Mouse (Mus musculus) small intestine, adult 2 months (tissue): Measurements from ENCODE around the gene Hap1.

Experiments used
- CTCF ChIP-seq: fragments of 200-500 bp; IDR thresholded peaks from 2 replicates; pipeline ENCODE4 v1.5.1; 2012; ENCODE audit warnings: low read depth, mild to moderate bottlenecking, control low read depth, inconsistent platforms, low read length, moderate library complexity, mixed read lengths; ENCODE audit not compliant: insufficient replicate concordance, insufficient read length; ENCODE audit errors: extremely low read depth
- POLR2A ChIP-seq: fragments of 200-500 bp; IDR thresholded peaks from 2 replicates; pipeline ENCODE4 v1.6.1; 2012; ENCODE audit warnings: low read depth, mild to moderate bottlenecking, control low read depth, inconsistent platforms, low read length, moderate library complexity

DNA sequence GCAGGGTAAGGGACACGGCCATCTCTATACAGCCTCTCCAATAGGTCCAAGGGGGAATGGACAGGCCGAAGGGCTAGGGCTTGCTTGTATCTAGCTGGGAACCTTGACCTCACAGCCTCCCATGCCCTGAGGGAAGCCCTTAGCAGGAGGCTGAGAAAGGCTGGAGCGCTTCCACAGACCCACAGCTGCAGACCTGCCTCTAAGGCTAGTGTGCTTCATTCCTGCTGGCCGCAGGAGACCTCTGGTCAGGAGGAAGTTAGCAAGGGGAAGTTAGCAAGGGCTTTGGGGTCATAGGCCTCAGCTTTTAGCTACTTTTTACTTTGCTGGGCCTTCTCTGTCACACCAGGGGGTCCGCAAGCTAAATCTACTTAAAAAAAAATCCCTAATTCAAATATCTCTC lies 22.5 kb upstream of the Hap1 start:
- TF ChIP-seq CTCF, result no peak
- TF ChIP-seq POLR2A, result no peak
